Mouse (Mus musculus): ENCODE data around the gene Olfr1062. TPM values are rescaled to one million over a fixed set of nuclear protein-coding genes. Genes with fewer than 3 reads are reported as not detected.
"Not testable (repeated sequence)": the region's sequence is repeated elsewhere in the genome, so short reads cannot be mapped to it uniquely, and the experiment has no call there.

The Olfr1062 gene
- polyA plus RNA-seq, 1 experiment from 2014 or later, result not detected

- no peak for TF ChIP-seq EP300 (optimal IDR thresholded peaks at IDR 0.05)
- TF ChIP-seq CTCF (IDR thresholded peaks at IDR 0.05; ENCODE audit: low read depth), result no peak
- Histone ChIP-seq H3K27me3 (ENCODE audit: control insufficient read depth, insufficient read depth, low read length) (no peaks in the 10 kb centered on the region), H3K9me3 (ENCODE audit: control insufficient read depth, low read length) (no peaks in the 10 kb centered on the region), H3K27ac (replicated peaks) (no peak within 1 kb of the TSS), H3K36me3 (ENCODE audit: control insufficient read depth, insufficient read depth, low read length) (no peaks in the 10 kb centered on the region), H3K4me2 (replicated peaks; ENCODE audit: low read depth) (no peak within 1 kb of the TSS), H3K9ac (ENCODE audit: low read length) (no peak within 1 kb of the TSS), H3K4me1 (replicated peaks; ENCODE audit: control insufficient read depth, insufficient read depth) (no peaks in the 10 kb centered on the region), H3K4me3 (ENCODE audit: low read depth, low read length) (no peak within 1 kb of the TSS)
- no peak for DNase-seq (ENCODE audit: low spot score)
- ATAC-seq (ENCODE audit: low FRiP score, low TSS enrichment), result no peak
- WGBS, result 73% methylated on average over 1 of the region's 1 CpGs
Observed at GRCm38 (mm10) chr2:86413950-86414349, 12.6 kb downstream of the Olfr1062 start, which contains the start of gene Olfr1061. Gene Olfr1061 (minus strand): TSS chr2:86414050.

- Histone ChIP-seq H3K9ac (ENCODE audit: low read length) (no peak overlapping the region), H3K9me3 (ENCODE audit: control insufficient read depth, low read length) (no peaks in the 10 kb centered on the region), H3K27me3 (ENCODE audit: control insufficient read depth, insufficient read depth, low read length) (no peaks in the 10 kb centered on the region), H3K4me1 (replicated peaks; ENCODE audit: control insufficient read depth, insufficient read depth) (no peaks in the 10 kb centered on the region), H3K27ac (replicated peaks) (no peak overlapping the region), H3K4me3 (ENCODE audit: low read depth, low read length) (no peak overlapping the region), H3K4me2 (replicated peaks; ENCODE audit: low read depth) (no peak overlapping the region), H3K36me3 (ENCODE audit: control insufficient read depth, insufficient read depth, low read length) (no peaks in the 10 kb centered on the region)
- ATAC-seq (ENCODE audit: low FRiP score, low TSS enrichment), result no peak
- WGBS, result 81% methylated on average over 2 of the region's 2 CpGs
- no peak for DNase-seq (ENCODE audit: low spot score)
- no peak for TF ChIP-seq CTCF (IDR thresholded peaks at IDR 0.05; ENCODE audit: low read depth)
- no peak for TF ChIP-seq EP300 (optimal IDR thresholded peaks at IDR 0.05)
Observed at GRCm38 (mm10) chr2:86395114-86395513, 31.4 kb downstream of the Olfr1062 start.

- ATAC-seq (ENCODE audit: low FRiP score, low TSS enrichment); H3K9ac ChIP-seq (ENCODE audit: low read length); H3K9me3 ChIP-seq (ENCODE audit: control insufficient read depth, low read length); H3K4me1 ChIP-seq (replicated peaks; ENCODE audit: control insufficient read depth, insufficient read depth); H3K27ac ChIP-seq (replicated peaks); DNase-seq (ENCODE audit: low spot score); H3K27me3 ChIP-seq (ENCODE audit: control insufficient read depth, insufficient read depth, low read length); H3K4me3 ChIP-seq (ENCODE audit: low read depth, low read length); H3K36me3 ChIP-seq (ENCODE audit: control insufficient read depth, insufficient read depth, low read length); H3K4me2 ChIP-seq (replicated peaks; ENCODE audit: low read depth): not testable (repeated sequence)
Observed at GRCm38 (mm10) chr2:86388461-86388860, 38.1 kb downstream of the Olfr1062 start, which contains the start of gene Olfr1058. Gene Olfr1058 (minus strand): TSS chr2:86388561.

GRCm38 (mm10) chr2:86378293-86378692 is 48.3 kb downstream of the Olfr1062 start, which contains the start of gene Olfr1057:
Gene Olfr1057 (minus strand): TSS chr2:86378393.
- H3K27me3 ChIP-seq (ENCODE audit: control insufficient read depth, insufficient read depth, low read length), result no peaks in the 10 kb centered on the region
- TF ChIP-seq EP300 (optimal IDR thresholded peaks at IDR 0.05) (no peak), CTCF (IDR thresholded peaks at IDR 0.05; ENCODE audit: low read depth) (no peak)
- H3K4me3 ChIP-seq (ENCODE audit: low read depth, low read length), result no peak within 1 kb of the TSS
- ATAC-seq (ENCODE audit: low FRiP score, low TSS enrichment) (no peak), DNase-seq (ENCODE audit: low spot score) (no peak)
- H3K27ac ChIP-seq (replicated peaks), result no peak within 1 kb of the TSS
- H3K9ac ChIP-seq (ENCODE audit: low read length), result no peak within 1 kb of the TSS
- H3K4me2 ChIP-seq (replicated peaks; ENCODE audit: low read depth), result no peak within 1 kb of the TSS
- H3K36me3 ChIP-seq (ENCODE audit: control insufficient read depth, insufficient read depth, low read length), result no peaks in the 10 kb centered on the region
- H3K9me3 ChIP-seq (ENCODE audit: control insufficient read depth, low read length), result no peaks in the 10 kb centered on the region
- no peaks in the 10 kb centered on the region for H3K4me1 ChIP-seq (replicated peaks; ENCODE audit: control insufficient read depth, insufficient read depth)

Other genes with a start within 250 kb of the Olfr1062 start
- not detected in 2 replicates for gene Olfr1044, start 248.9 kb downstream of the Olfr1062 start, polyA plus RNA-seq (2015; fragmentation: Nextera tagmentation; extraction: Ambion mirVana)
- gene Olfr52, start 241.1 kb downstream of the Olfr1062 start, polyA plus RNA-seq (2015; fragmentation: Nextera tagmentation; extraction: Ambion mirVana), result 0.05 TPM in 1 of 2 replicates, not detected in the other
- not detected in 2 replicates for gene Olfr1045, start 223.7 kb downstream of the Olfr1062 start, polyA plus RNA-seq (2015; fragmentation: Nextera tagmentation; extraction: Ambion mirVana)
- not detected in 2 replicates for gene Olfr1046, start 207.4 kb downstream of the Olfr1062 start, polyA plus RNA-seq (2015; fragmentation: Nextera tagmentation; extraction: Ambion mirVana)
- gene Olfr1047, start 195.3 kb downstream of the Olfr1062 start, polyA plus RNA-seq (2015; fragmentation: Nextera tagmentation; extraction: Ambion mirVana), result not detected in 2 replicates
- gene Olfr1048, start 186.5 kb downstream of the Olfr1062 start, polyA plus RNA-seq (2015; fragmentation: Nextera tagmentation; extraction: Ambion mirVana), result not detected in 2 replicates
- not detected in 2 replicates for gene Olfr1049, start 168.4 kb downstream of the Olfr1062 start, polyA plus RNA-seq (2015; fragmentation: Nextera tagmentation; extraction: Ambion mirVana)
- gene Olfr1051, start 147.7 kb downstream of the Olfr1062 start, polyA plus RNA-seq (2015; fragmentation: Nextera tagmentation; extraction: Ambion mirVana), result not detected in 2 replicates
- not detected in 2 replicates for gene Olfr1052, start 134.3 kb downstream of the Olfr1062 start, polyA plus RNA-seq (2015; fragmentation: Nextera tagmentation; extraction: Ambion mirVana)
- not detected in 2 replicates for gene Olfr1053, start 111.5 kb downstream of the Olfr1062 start, polyA plus RNA-seq (2015; fragmentation: Nextera tagmentation; extraction: Ambion mirVana)
- gene Olfr1054, start 91.3 kb downstream of the Olfr1062 start, polyA plus RNA-seq (2015; fragmentation: Nextera tagmentation; extraction: Ambion mirVana), result not detected in 2 replicates
- gene Olfr1055, start 76.5 kb downstream of the Olfr1062 start, polyA plus RNA-seq (2015; fragmentation: Nextera tagmentation; extraction: Ambion mirVana), result not detected in 2 replicates
- not detected in 2 replicates for gene Olfr1056, start 64.3 kb downstream of the Olfr1062 start, polyA plus RNA-seq (2015; fragmentation: Nextera tagmentation; extraction: Ambion mirVana)
- gene Olfr1057, start 48.4 kb downstream of the Olfr1062 start, polyA plus RNA-seq (2015; fragmentation: Nextera tagmentation; extraction: Ambion mirVana), result not detected in 2 replicates
- not detected in 2 replicates for gene Olfr1058, start 38.2 kb downstream of the Olfr1062 start, polyA plus RNA-seq (2015; fragmentation: Nextera tagmentation; extraction: Ambion mirVana)
- gene Olfr1061, start 12.7 kb downstream of the Olfr1062 start, polyA plus RNA-seq (2015; fragmentation: Nextera tagmentation; extraction: Ambion mirVana), result not detected in 2 replicates
- not detected in 2 replicates for gene Olfr1065, start 23.8 kb upstream of the Olfr1062 start, polyA plus RNA-seq (2015; fragmentation: Nextera tagmentation; extraction: Ambion mirVana)
- not detected in 2 replicates for gene Olfr1066, start 29.5 kb upstream of the Olfr1062 start, polyA plus RNA-seq (2015; fragmentation: Nextera tagmentation; extraction: Ambion mirVana)
- not detected in 2 replicates for gene Olfr228, start 60.6 kb upstream of the Olfr1062 start, polyA plus RNA-seq (2015; fragmentation: Nextera tagmentation; extraction: Ambion mirVana)
- gene Olfr1076, start 81.7 kb upstream of the Olfr1062 start, polyA plus RNA-seq (2015; fragmentation: Nextera tagmentation; extraction: Ambion mirVana), result not detected in 2 replicates
- gene Olfr1079, start 115.7 kb upstream of the Olfr1062 start, polyA plus RNA-seq (2015; fragmentation: Nextera tagmentation; extraction: Ambion mirVana), result not detected in 2 replicates
- not detected in 2 replicates for gene Olfr1080, start 131.5 kb upstream of the Olfr1062 start, polyA plus RNA-seq (2015; fragmentation: Nextera tagmentation; extraction: Ambion mirVana)
- gene Olfr1082, start 172.2 kb upstream of the Olfr1062 start, polyA plus RNA-seq (2015; fragmentation: Nextera tagmentation; extraction: Ambion mirVana), result not detected in 2 replicates
- not detected in 2 replicates for gene Olfr1084, start 213.0 kb upstream of the Olfr1062 start, polyA plus RNA-seq (2015; fragmentation: Nextera tagmentation; extraction: Ambion mirVana)
- gene Olfr1085, start 235.3 kb upstream of the Olfr1062 start, polyA plus RNA-seq (2015; fragmentation: Nextera tagmentation; extraction: Ambion mirVana), result not detected in 2 replicates

All from stomach, postnatal 0 days (tissue).